Mouse (Mus musculus): ENCODE data around the gene Comtd1. TPM values are rescaled to one million over a fixed set of nuclear protein-coding genes. Genes with fewer than 3 reads are reported as not detected.

Comtd1 gene
- polyA plus RNA-seq, 1 experiment from 2014 or later, result 14.0 TPM

DNA sequence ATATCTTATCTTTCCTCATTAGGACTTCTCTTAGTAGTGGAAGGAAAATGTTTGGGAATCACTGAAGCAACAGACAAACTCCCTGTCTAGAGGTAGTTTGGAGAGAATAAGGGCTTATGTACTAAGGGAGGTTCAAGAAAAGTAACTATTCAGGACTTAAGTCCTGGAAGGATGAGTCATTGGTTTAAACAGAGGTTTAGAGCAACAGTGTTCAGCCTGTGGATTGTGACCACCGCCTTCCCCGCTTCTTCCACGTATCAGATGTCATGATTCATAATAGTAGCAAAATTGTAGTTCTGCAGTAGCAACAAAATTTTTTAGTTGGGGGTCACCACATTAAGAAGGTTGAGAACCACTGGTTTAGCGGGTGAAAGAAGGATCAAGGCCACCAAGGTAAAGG lies 48.1 kb downstream of the Comtd1 start:
- ATAC-seq (ENCODE audit: insufficient read depth, low FRiP score, low TSS enrichment), result no peak
- H3K27me3 ChIP-seq (ENCODE audit: control insufficient read depth, insufficient read depth, low read length), result no peaks in the 10 kb centered on the region

More for the DNA sequence above, 48.1 kb downstream of the Comtd1 start:
- WGBS, result 96% methylated on average over 4 of the region's 4 CpGs
- DNase-seq (ENCODE audit: low spot score), result no peak
- Histone ChIP-seq H3K4me3 (ENCODE audit: low read depth, low read length) (no peak overlapping the region), H3K27ac (ENCODE audit: low read depth, low read length) (no peak overlapping the region), H3K4me2 (ENCODE audit: low read depth) (no peak overlapping the region), H3K36me3 (ENCODE audit: control insufficient read depth, insufficient read depth, low read length) (no peaks in the 10 kb centered on the region), H3K9ac (ENCODE audit: low read length) (no peak overlapping the region), H3K9me3 (ENCODE audit: control insufficient read depth, low read length) (no peaks in the 10 kb centered on the region), H3K4me1 (ENCODE audit: control insufficient read depth, insufficient read depth, low read length) (no peaks in the 10 kb centered on the region)

Other genes starting within 250 kb of the Comtd1 start
- 0.34 TPM in 1 of 2 replicates, not detected in the other for gene Dupd1, start 134.4 kb downstream of the Comtd1 start, polyA plus RNA-seq (2014; fragmentation: Nextera tagmentation; extraction: Ambion mirVana)
- gene Samd8, start 98.4 kb downstream of the Comtd1 start, polyA plus RNA-seq (2014; fragmentation: Nextera tagmentation; extraction: Ambion mirVana), result 12.0 and 12.9 TPM in 2 replicates
- gene Dusp13, start 97.8 kb downstream of the Comtd1 start, polyA plus RNA-seq (2014; fragmentation: Nextera tagmentation; extraction: Ambion mirVana), result not detected in 2 replicates
- 297 and 310 TPM in 2 replicates for gene Vdac2, start 23.7 kb downstream of the Comtd1 start, polyA plus RNA-seq (2014; fragmentation: Nextera tagmentation; extraction: Ambion mirVana)
- 13.3 and 17.1 TPM in 2 replicates for gene Zfp503, start 140.6 kb upstream of the Comtd1 start, polyA plus RNA-seq (2014; fragmentation: Nextera tagmentation; extraction: Ambion mirVana)
- 0.66 TPM in 1 of 2 replicates, not detected in the other for gene Lrmda, start 170.7 kb upstream of the Comtd1 start, polyA plus RNA-seq (2014; fragmentation: Nextera tagmentation; extraction: Ambion mirVana)

Data from neural tube, embryonic 11.5 days (tissue).